Mouse (Mus musculus): ENCODE measurements around the gene Lrrc20.

- TF ChIP-seq CTCF (IDR thresholded peaks at IDR 0.05; ENCODE audit: low read depth), result no peak
- no peak for TF ChIP-seq EP300 (optimal IDR thresholded peaks at IDR 0.05)
Observed at GRCm38 (mm10) chr10:61479927-61480326, 4.3 kb downstream of the Lrrc20 start.
